Comparison of ENCODE assay signal across 22 mouse cellular contexts in genomic region chr6:85388608-85389007, GRCm38 (mm10). TPM values are rescaled to one million over a fixed set of nuclear protein-coding genes. Genes with fewer than 3 reads are reported as not detected.
"Had no signal": no experiment of that assay in that cellular context is flagged by ENCODE, and none has a peak within 500 bp of the region (broad histone marks: within the 10 kb centered on the region; RNA-seq: fewer than 3 reads in every experiment).

No protein-coding gene starts in this region.

- ATAC-seq: intestine, embryonic 16.5 days; lung, postnatal 0 days; midbrain, embryonic 15.5 days had no signal

- H3K4me2 ChIP-seq: kidney, embryonic 15.5 days; limb, embryonic 13.5 days; midbrain, embryonic 11.5 days; midbrain, embryonic 15.5 days; neural tube, embryonic 13.5 days had no signal

- H3K9me3 ChIP-seq: kidney, embryonic 15.5 days; limb, embryonic 13.5 days; midbrain, embryonic 15.5 days; neural tube, embryonic 13.5 days had no signal

- H3K27ac ChIP-seq: kidney, embryonic 15.5 days; limb, embryonic 13.5 days; midbrain, embryonic 15.5 days; neural tube, embryonic 13.5 days; stomach, postnatal 0 days had no signal

- H3K9ac ChIP-seq: kidney, embryonic 15.5 days; limb, embryonic 13.5 days; midbrain, embryonic 15.5 days; neural tube, embryonic 13.5 days had no signal

- H3K27me3 ChIP-seq: midbrain, embryonic 15.5 days had no signal

- DNase-seq: kidney, adult 2 months; kidney, postnatal 14 days; left cerebral cortex, postnatal 4 days; lung, adult 18-20 months; lung, postnatal 36 days; right cerebral cortex, postnatal 14 days; thymus, postnatal 25 days had no signal

- H3K36me3 ChIP-seq: kidney, embryonic 15.5 days; limb, embryonic 13.5 days; midbrain, embryonic 15.5 days; neural tube, embryonic 13.5 days had no signal

- H3K4me1 ChIP-seq: kidney, embryonic 15.5 days; limb, embryonic 13.5 days; midbrain, embryonic 15.5 days; neural tube, embryonic 13.5 days had no signal

- H3K4me3 ChIP-seq: kidney, embryonic 15.5 days; limb, embryonic 13.5 days; midbrain, embryonic 15.5 days; neural tube, embryonic 13.5 days had no signal

RNA-seq across cellular contexts. Expression of gene Noto, which starts 35.1 kb away (rescaled TPM):
- total RNA-seq: layer of hippocampus, adult 8-10 months; layer of hippocampus, postnatal 14 days; left cerebral cortex, adult 18-20 months; left cerebral cortex, postnatal 10 days; left cerebral cortex, postnatal 4 days; megakaryocyte, adult 5-6 weeks had no signal
- polyA plus RNA-seq: intestine, embryonic 16.5 days; kidney, adult 2 months; kidney, embryonic 15.5 days; limb, embryonic 13.5 days; midbrain, embryonic 11.5 days; midbrain, embryonic 15.5 days; neural tube, embryonic 13.5 days; small intestine, adult 2 months; stomach, postnatal 0 days; urinary bladder, adult 2 months had no signal
